Mouse (Mus musculus): ENCODE results near the gene Slc26a10. TPM values are rescaled to one million over a fixed set of nuclear protein-coding genes. Genes with fewer than 3 reads are reported as not detected.

The Slc26a10 gene
- polyA plus RNA-seq, 1 experiment from 2014 or later = 0.91 TPM

GRCm38 (mm10) chr10:127211414-127211854 is 31.0 kb upstream of the Slc26a10 start, which contains the start of gene Pip4k2c:
Pip4k2c (minus strand) TSS chr10:127211585.
- Histone ChIP-seq H3K36me3 (peaks cover 7% of the 10 kb centered on the region; the same call in 1 of the 2 replicates), H3K27me3 (no peaks in the 10 kb centered on the region), H3K9ac (peak within 1 kb of the TSS; percentile 85), H3K4me2 (peak within 1 kb of the TSS; percentile 93), H3K9me3 (no peaks in the 10 kb centered on the region), H3K4me1 (replicated peaks) (peaks cover 15% of the 10 kb centered on the region), H3K27ac (replicated peaks) (peak within 1 kb of the TSS; percentile 70), H3K4me3 (peak within 1 kb of the TSS; percentile 81)
- WGBS = under 1% methylated on average over 44 of the region's 47 CpGs
- ATAC-seq (ENCODE audit: low FRiP score, low read depth) = peak; percentile 96

- H3K9me3 ChIP-seq = no peaks in the 10 kb centered on the region
- WGBS = under 1% methylated on average over 22 of the region's 25 CpGs
These were observed 30.5 kb upstream of the Slc26a10 start for GRCm38 (mm10) chr10:127210961-127211405.

GRCm38 (mm10) chr10:127209928-127210570 is 29.6 kb upstream of the Slc26a10 start:
- Histone ChIP-seq H3K4me1 (replicated peaks) (peaks cover 15% of the 10 kb centered on the region), H3K27ac (replicated peaks) (no peak overlapping the region), H3K27me3 (no peaks in the 10 kb centered on the region), H3K4me3 (peak overlapping the region; percentile 81), H3K9ac (peak overlapping the region; percentile 85; the same call in 1 of the 2 replicates), H3K9me3 (no peaks in the 10 kb centered on the region), H3K4me2 (peak overlapping the region; percentile 93), H3K36me3 (peaks cover 16% of the 10 kb centered on the region)
- 88% methylated on average over 13 of the region's 13 CpGs for WGBS
- ATAC-seq (ENCODE audit: low FRiP score, low read depth) = no peak

More at GRCm38 (mm10) chr10:127210961-127211405, 30.5 kb upstream of the Slc26a10 start:
- ATAC-seq (ENCODE audit: low FRiP score, low read depth) = peak; percentile 72
- H3K36me3 ChIP-seq = peaks cover 9% of the 10 kb centered on the region; the same call in 1 of the 2 replicates
- peak overlapping the region; percentile 70 for H3K27ac ChIP-seq (replicated peaks)
- H3K4me1 ChIP-seq (replicated peaks) = peaks cover 15% of the 10 kb centered on the region
- peak overlapping the region; percentile 93 for H3K4me2 ChIP-seq
- peak overlapping the region; percentile 81 for H3K4me3 ChIP-seq
- peak overlapping the region; percentile 85 for H3K9ac ChIP-seq
- no peaks in the 10 kb centered on the region for H3K27me3 ChIP-seq

- peaks cover 15% of the 10 kb centered on the region for H3K4me1 ChIP-seq (replicated peaks)
- H3K36me3 ChIP-seq = peaks cover 27% of the 10 kb centered on the region
- no peak overlapping the region for H3K4me2 ChIP-seq
- H3K9me3 ChIP-seq = no peaks in the 10 kb centered on the region
- H3K4me3 ChIP-seq = no peak overlapping the region
- WGBS = 85% methylated on average over 4 of the region's 4 CpGs
- H3K9ac ChIP-seq = 0 out of 2 replicates have a peak overlapping the region, but pooled peaks have one; percentile 2
- no peaks in the 10 kb centered on the region for H3K27me3 ChIP-seq
- H3K27ac ChIP-seq (replicated peaks) = no peak overlapping the region
- no peak for ATAC-seq (ENCODE audit: low FRiP score, low read depth)
These were observed 28.5 kb upstream of the Slc26a10 start for GRCm38 (mm10) chr10:127208921-127209320.

GRCm38 (mm10) chr10:127205373-127205772 is 24.9 kb upstream of the Slc26a10 start:
- 91% methylated on average over 10 of the region's 10 CpGs for WGBS
- H3K4me3 ChIP-seq = no peak overlapping the region
- no peaks in the 10 kb centered on the region for H3K9me3 ChIP-seq
- H3K36me3 ChIP-seq = peaks cover 47% of the 10 kb centered on the region
- peaks cover 8% of the 10 kb centered on the region for H3K4me1 ChIP-seq (replicated peaks)
- no peak for ATAC-seq (ENCODE audit: low FRiP score, low read depth)
- H3K27ac ChIP-seq (replicated peaks) = no peak overlapping the region
- no peak overlapping the region for H3K4me2 ChIP-seq
- H3K27me3 ChIP-seq = no peaks in the 10 kb centered on the region
- no peak overlapping the region for H3K9ac ChIP-seq

GRCm38 (mm10) chr10:127204589-127204988 is 24.1 kb upstream of the Slc26a10 start:
- Histone ChIP-seq H3K4me2 (no peak overlapping the region), H3K36me3 (peaks cover 47% of the 10 kb centered on the region), H3K4me1 (replicated peaks) (0 out of 2 replicates have a peak, but pooled peaks cover 3% of the 10 kb centered on the region), H3K9me3 (no peaks in the 10 kb centered on the region), H3K4me3 (no peak overlapping the region), H3K9ac (no peak overlapping the region), H3K27me3 (no peaks in the 10 kb centered on the region), H3K27ac (replicated peaks) (no peak overlapping the region)
- no peak for ATAC-seq (ENCODE audit: low FRiP score, low read depth)
- WGBS = 92% methylated on average over 5 of the region's 5 CpGs

GRCm38 (mm10) chr10:127203106-127203505 is 22.7 kb upstream of the Slc26a10 start:
- Histone ChIP-seq H3K4me2 (no peak overlapping the region), H3K9ac (no peak overlapping the region), H3K27ac (replicated peaks) (no peak overlapping the region), H3K36me3 (peaks cover 59% of the 10 kb centered on the region), H3K27me3 (no peaks in the 10 kb centered on the region), H3K4me3 (no peak overlapping the region), H3K9me3 (no peaks in the 10 kb centered on the region), H3K4me1 (replicated peaks) (no peaks in the 10 kb centered on the region)
- ATAC-seq (ENCODE audit: low FRiP score, low read depth) = no peak
- 93% methylated on average over 3 of the region's 3 CpGs for WGBS

GRCm38 (mm10) chr10:127200279-127200678 is 19.8 kb upstream of the Slc26a10 start:
- Histone ChIP-seq H3K36me3 (peaks cover 45% of the 10 kb centered on the region), H3K27me3 (no peaks in the 10 kb centered on the region)
- WGBS = 92% methylated on average over 8 of the region's 8 CpGs

GRCm38 (mm10) chr10:127199474-127199873 is 19.0 kb upstream of the Slc26a10 start:
- H3K4me1 ChIP-seq (replicated peaks) = peaks cover 15% of the 10 kb centered on the region
- H3K4me2 ChIP-seq = no peak overlapping the region
- no peak overlapping the region for H3K4me3 ChIP-seq
- WGBS = 79% methylated on average over 11 of the region's 11 CpGs
- H3K9ac ChIP-seq = no peak overlapping the region
- ATAC-seq (ENCODE audit: low FRiP score, low read depth) = no peak
- no peak overlapping the region for H3K27ac ChIP-seq (replicated peaks)
- no peaks in the 10 kb centered on the region for H3K9me3 ChIP-seq
- H3K27me3 ChIP-seq = no peaks in the 10 kb centered on the region
- H3K36me3 ChIP-seq = peaks cover 37% of the 10 kb centered on the region

More at GRCm38 (mm10) chr10:127200279-127200678, 19.8 kb upstream of the Slc26a10 start:
- ATAC-seq (ENCODE audit: low FRiP score, low read depth) = no peak
- no peaks in the 10 kb centered on the region for H3K9me3 ChIP-seq
- H3K4me2 ChIP-seq = no peak overlapping the region
- no peak overlapping the region for H3K27ac ChIP-seq (replicated peaks)
- H3K4me1 ChIP-seq (replicated peaks) = peaks cover 10% of the 10 kb centered on the region
- H3K4me3 ChIP-seq = no peak overlapping the region
- no peak overlapping the region for H3K9ac ChIP-seq

GRCm38 (mm10) chr10:127199068-127199467 is 18.6 kb upstream of the Slc26a10 start:
- Histone ChIP-seq H3K27ac (replicated peaks) (no peak overlapping the region), H3K4me3 (no peak overlapping the region), H3K4me1 (replicated peaks) (peaks cover 19% of the 10 kb centered on the region), H3K27me3 (no peaks in the 10 kb centered on the region), H3K9ac (no peak overlapping the region), H3K9me3 (no peaks in the 10 kb centered on the region), H3K4me2 (no peak overlapping the region), H3K36me3 (peaks cover 33% of the 10 kb centered on the region)
- 70% methylated on average over 5 of the region's 5 CpGs for WGBS
- no peak for ATAC-seq (ENCODE audit: low FRiP score, low read depth)

GRCm38 (mm10) chr10:127198492-127198891 is 18.0 kb upstream of the Slc26a10 start:
- no peak overlapping the region; the same call in 1 of the 2 replicates for H3K27ac ChIP-seq (replicated peaks)
- H3K4me1 ChIP-seq (replicated peaks) = peaks cover 21% of the 10 kb centered on the region
- H3K36me3 ChIP-seq = peaks cover 27% of the 10 kb centered on the region
- H3K9me3 ChIP-seq = no peaks in the 10 kb centered on the region
- WGBS = 84% methylated on average over 2 of the region's 2 CpGs
- H3K4me3 ChIP-seq = no peak overlapping the region
- no peak overlapping the region for H3K9ac ChIP-seq
- no peak for ATAC-seq (ENCODE audit: low FRiP score, low read depth)
- H3K27me3 ChIP-seq = no peaks in the 10 kb centered on the region
- H3K4me2 ChIP-seq = no peak overlapping the region

- WGBS = 76% methylated on average over 11 of the region's 11 CpGs
- no peaks in the 10 kb centered on the region for H3K27me3 ChIP-seq
- no peak overlapping the region for H3K9ac ChIP-seq
- no peaks in the 10 kb centered on the region for H3K9me3 ChIP-seq
- H3K27ac ChIP-seq (replicated peaks) = no peak overlapping the region
- no peak overlapping the region for H3K4me3 ChIP-seq
- no peak overlapping the region for H3K4me2 ChIP-seq
- ATAC-seq (ENCODE audit: low FRiP score, low read depth) = no peak
- H3K4me1 ChIP-seq (replicated peaks) = peaks cover 25% of the 10 kb centered on the region
- H3K36me3 ChIP-seq = peaks cover 23% of the 10 kb centered on the region
These were observed 17.2 kb upstream of the Slc26a10 start for GRCm38 (mm10) chr10:127197505-127198110.
